Mouse (Mus musculus): ENCODE results near the gene Zfp617. TPM values are rescaled to one million over a fixed set of nuclear protein-coding genes. Genes with fewer than 3 reads are reported as not detected.
"Not testable (repeated sequence)": the region's sequence is repeated elsewhere in the genome, so short reads cannot be mapped to it uniquely, and the experiment has no call there.

Zfp617 gene
- polyA plus RNA-seq, 1 experiment from 2014 or later: 9.3 TPM

- H3K4me3 ChIP-seq (ENCODE audit: low read depth, low read length): peak overlapping the region; percentile 85
- H3K4me2 ChIP-seq (replicated peaks; ENCODE audit: low read depth): peak overlapping the region; percentile 67
- 23% methylated on average over 12 of the region's 14 CpGs for WGBS
- TF ChIP-seq CTCF (IDR thresholded peaks at IDR 0.05; ENCODE audit: low read depth): no peak
- H3K27me3 ChIP-seq (replicated peaks; ENCODE audit: control insufficient read depth, insufficient read depth, low read length): 0 out of 2 replicates have a peak, but pooled peaks cover 4% of the 10 kb centered on the region
- peak overlapping the region; percentile 82 for H3K9ac ChIP-seq (ENCODE audit: low read depth, low read length)
- no peak for ATAC-seq
- no peaks in the 10 kb centered on the region; the same call in 1 of the 2 replicates for H3K4me1 ChIP-seq (replicated peaks; ENCODE audit: control insufficient read depth, insufficient read depth, low read length)
- no peaks in the 10 kb centered on the region for H3K36me3 ChIP-seq (ENCODE audit: control insufficient read depth, insufficient read depth)
- peak overlapping the region; percentile 50 for H3K27ac ChIP-seq (ENCODE audit: low read depth, low read length)
- 0 out of 2 replicates have a peak, but pooled peaks cover 3% of the 10 kb centered on the region for H3K9me3 ChIP-seq (ENCODE audit: control insufficient read depth)
Observed at GRCm38 (mm10) chr8:71951436-71952161, 43.2 kb downstream of the Zfp617 start.

DNA sequence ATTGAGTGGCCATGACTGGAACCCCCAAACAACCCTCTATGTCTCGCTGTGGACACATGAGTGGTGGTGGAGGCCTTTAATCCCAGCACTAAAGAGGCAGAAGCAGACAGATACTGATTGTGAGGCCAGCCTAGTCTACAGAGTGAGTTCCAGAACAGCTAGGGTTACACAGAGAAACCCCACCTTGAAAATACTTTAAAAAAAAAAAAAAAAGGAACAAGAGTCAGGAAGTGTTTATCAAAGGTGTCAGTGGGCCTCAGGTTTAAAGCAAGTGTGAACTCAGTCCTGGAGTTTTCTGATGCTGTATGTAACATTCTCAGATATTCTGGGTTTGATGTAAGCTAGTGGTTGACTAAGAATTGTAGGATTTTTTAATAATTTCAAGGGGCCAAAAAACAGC, 44.1 kb downstream of the Zfp617 start:
- 46% methylated on average over 1 of the region's 1 CpGs for WGBS
- no peak overlapping the region for H3K4me3 ChIP-seq (ENCODE audit: low read depth, low read length)
- 0 out of 2 replicates have a peak overlapping the region, but pooled peaks have one; percentile 50 for H3K27ac ChIP-seq (ENCODE audit: low read depth, low read length)
- no peaks in the 10 kb centered on the region for H3K27me3 ChIP-seq (replicated peaks; ENCODE audit: control insufficient read depth, insufficient read depth, low read length)
- H3K9ac ChIP-seq (ENCODE audit: low read depth, low read length): no peak overlapping the region
- H3K4me2 ChIP-seq (replicated peaks; ENCODE audit: low read depth): peak overlapping the region; percentile 67; the same call in 1 of the 2 replicates
- no peaks in the 10 kb centered on the region; the same call in 1 of the 2 replicates for H3K4me1 ChIP-seq (replicated peaks; ENCODE audit: control insufficient read depth, insufficient read depth, low read length)
- no peak for ATAC-seq
- TF ChIP-seq CTCF (IDR thresholded peaks at IDR 0.05; ENCODE audit: low read depth): no peak
- H3K36me3 ChIP-seq (ENCODE audit: control insufficient read depth, insufficient read depth): no peaks in the 10 kb centered on the region
- 0 out of 2 replicates have a peak, but pooled peaks cover 3% of the 10 kb centered on the region for H3K9me3 ChIP-seq (ENCODE audit: control insufficient read depth)

DNA sequence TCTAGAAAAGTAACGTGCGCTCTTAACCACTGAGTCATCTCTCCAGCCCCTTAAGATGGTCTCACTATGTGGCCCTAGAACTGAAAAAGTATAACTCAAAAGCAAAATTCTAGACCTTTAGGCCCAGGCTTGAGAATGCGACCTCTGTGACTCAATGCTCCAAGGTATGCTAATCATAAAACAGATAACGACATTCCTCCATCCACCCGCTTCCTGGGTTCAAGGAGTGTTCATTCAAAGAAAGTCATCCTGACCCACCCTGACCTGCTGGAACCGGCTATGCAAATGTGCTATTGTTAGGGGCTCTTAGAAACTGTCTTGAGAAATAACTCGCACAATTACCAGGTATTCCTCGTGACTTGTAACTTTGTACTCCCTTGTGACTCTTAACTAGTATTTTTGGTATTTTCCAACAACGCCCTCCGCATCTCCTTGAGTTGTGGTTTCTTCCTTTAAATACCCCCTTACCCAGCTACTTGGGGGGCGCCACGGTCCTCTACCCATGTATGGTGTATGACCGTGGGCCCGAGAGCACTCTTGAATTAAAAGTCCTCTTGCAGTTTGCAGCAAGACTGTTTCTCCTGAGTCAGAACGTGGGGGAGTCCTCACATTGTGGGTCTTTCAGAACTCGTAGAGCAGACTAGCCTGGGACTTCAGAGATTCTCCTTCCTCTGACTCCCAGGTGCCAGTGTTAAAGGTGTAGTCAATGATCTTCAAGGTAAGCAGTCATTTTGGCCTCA, 44.7 kb downstream of the Zfp617 start:
- not testable (repeated sequence) for H3K9me3 ChIP-seq (ENCODE audit: control insufficient read depth); ATAC-seq; H3K4me2 ChIP-seq (replicated peaks; ENCODE audit: low read depth); H3K27me3 ChIP-seq (replicated peaks; ENCODE audit: control insufficient read depth, insufficient read depth, low read length); H3K4me1 ChIP-seq (replicated peaks; ENCODE audit: control insufficient read depth, insufficient read depth, low read length); H3K36me3 ChIP-seq (ENCODE audit: control insufficient read depth, insufficient read depth); H3K4me3 ChIP-seq (ENCODE audit: low read depth, low read length); H3K9ac ChIP-seq (ENCODE audit: low read depth, low read length); H3K27ac ChIP-seq (ENCODE audit: low read depth, low read length)
- WGBS: 79% methylated on average over 16 of the region's 16 CpGs

GRCm38 (mm10) chr8:71954666-71955065, 46.2 kb downstream of the Zfp617 start:
- no peaks in the 10 kb centered on the region; the same call in 1 of the 2 replicates for H3K4me1 ChIP-seq (replicated peaks; ENCODE audit: control insufficient read depth, insufficient read depth, low read length)
- 97% methylated on average over 9 of the region's 9 CpGs for WGBS
- H3K9me3 ChIP-seq (ENCODE audit: control insufficient read depth): 0 out of 2 replicates have a peak, but pooled peaks cover 3% of the 10 kb centered on the region
- H3K4me3 ChIP-seq (ENCODE audit: low read depth, low read length): no peak overlapping the region
- H3K9ac ChIP-seq (ENCODE audit: low read depth, low read length): no peak overlapping the region
- TF ChIP-seq CTCF (IDR thresholded peaks at IDR 0.05; ENCODE audit: low read depth): no peak
- H3K27me3 ChIP-seq (replicated peaks; ENCODE audit: control insufficient read depth, insufficient read depth, low read length): no peaks in the 10 kb centered on the region
- H3K4me2 ChIP-seq (replicated peaks; ENCODE audit: low read depth): no peak overlapping the region
- ATAC-seq: no peak
- H3K36me3 ChIP-seq (ENCODE audit: control insufficient read depth, insufficient read depth): no peaks in the 10 kb centered on the region; the same call in 1 of the 2 replicates
- H3K27ac ChIP-seq (ENCODE audit: low read depth, low read length): no peak overlapping the region

DNA sequence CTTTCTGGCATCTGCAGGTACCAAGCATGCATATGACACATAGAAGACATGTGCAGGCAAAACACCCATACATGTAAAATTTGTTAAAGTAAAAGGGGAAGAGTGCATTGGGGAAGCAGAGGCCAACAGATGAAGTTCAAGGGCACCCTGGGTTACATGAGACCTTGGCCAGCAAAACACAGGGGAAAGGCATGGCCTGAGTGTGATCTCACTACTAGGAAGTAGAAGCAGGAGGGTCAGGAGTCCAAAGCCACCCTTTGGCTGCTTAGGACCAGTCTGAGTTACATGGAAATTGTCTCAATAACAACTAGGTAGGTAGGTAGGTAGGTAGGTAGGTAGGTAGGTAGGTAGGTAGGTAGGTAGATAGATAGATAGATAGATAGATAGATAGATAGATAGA, 52.0 kb downstream of the Zfp617 start:
- peak; percentile 82 for ATAC-seq
- H3K4me1 ChIP-seq (replicated peaks; ENCODE audit: control insufficient read depth, insufficient read depth, low read length): no peaks in the 10 kb centered on the region

GRCm38 (mm10) chr8:71961796-71962195, 53.4 kb downstream of the Zfp617 start:
- Histone ChIP-seq H3K9me3 (ENCODE audit: control insufficient read depth) (no peaks in the 10 kb centered on the region), H3K4me3 (ENCODE audit: low read depth, low read length) (no peak overlapping the region), H3K9ac (ENCODE audit: low read depth, low read length) (no peak overlapping the region), H3K4me1 (replicated peaks; ENCODE audit: control insufficient read depth, insufficient read depth, low read length) (no peaks in the 10 kb centered on the region), H3K4me2 (replicated peaks; ENCODE audit: low read depth) (no peak overlapping the region), H3K27ac (ENCODE audit: low read depth, low read length) (no peak overlapping the region), H3K27me3 (replicated peaks; ENCODE audit: control insufficient read depth, insufficient read depth, low read length) (no peaks in the 10 kb centered on the region), H3K36me3 (ENCODE audit: control insufficient read depth, insufficient read depth) (peaks cover 16% of the 10 kb centered on the region)
- TF ChIP-seq CTCF (IDR thresholded peaks at IDR 0.05; ENCODE audit: low read depth): no peak
- ATAC-seq: no peak
- 75% methylated on average over 5 of the region's 5 CpGs for WGBS

More for the DNA sequence above, 52.0 kb downstream of the Zfp617 start:
- Histone ChIP-seq H3K9me3 (ENCODE audit: control insufficient read depth) (no peaks in the 10 kb centered on the region), H3K4me2 (replicated peaks; ENCODE audit: low read depth) (no peak overlapping the region), H3K36me3 (ENCODE audit: control insufficient read depth, insufficient read depth) (peaks cover 5% of the 10 kb centered on the region), H3K4me3 (ENCODE audit: low read depth, low read length) (no peak overlapping the region), H3K27ac (ENCODE audit: low read depth, low read length) (no peak overlapping the region), H3K9ac (ENCODE audit: low read depth, low read length) (no peak overlapping the region), H3K27me3 (replicated peaks; ENCODE audit: control insufficient read depth, insufficient read depth, low read length) (no peaks in the 10 kb centered on the region)
- no peak for TF ChIP-seq CTCF (IDR thresholded peaks at IDR 0.05; ENCODE audit: low read depth)

Data from intestine, postnatal 0 days (tissue).